Mouse (Mus musculus) stomach, postnatal 0 days (tissue): ENCODE data around the gene Rpp40. TPM values are rescaled to one million over a fixed set of nuclear protein-coding genes. Genes with fewer than 3 reads are reported as not detected.

Experiments
- ATAC-seq: fragments of 200-750 bp; cut with Nextera tagmentation; 2 replicates; pipeline ENCODE4 v1.8.0; 2017; ENCODE audit not compliant: low FRiP score, low TSS enrichment
- DNase-seq: peaks from one replicate; pipeline ENCODE4 v3.0.0-alpha.2; 2016; ENCODE audit warnings: low spot score
- H3K27ac ChIP-seq: fragments of 300-500 bp; sonication (generic); replicated peaks from 2 replicates; pipeline ENCODE4 v1.5.1; 2014; ENCODE audit warnings: mild to moderate bottlenecking, control low read depth
- H3K27me3 ChIP-seq: fragments of 300-500 bp; sonication (generic); 2 replicates; pipeline ENCODE4 v1.6.1; 2014; ENCODE audit warnings: low read length; ENCODE audit not compliant: control insufficient read depth, insufficient read depth
- H3K36me3 ChIP-seq: fragments of 300-500 bp; sonication (generic); 2 replicates; pipeline ENCODE4 v1.6.1; 2014; ENCODE audit warnings: low read length, mixed read lengths; ENCODE audit not compliant: control insufficient read depth, insufficient read depth
- H3K4me1 ChIP-seq: fragments of 300-500 bp; sonication (generic); replicated peaks from 2 replicates; pipeline ENCODE4 v1.6.1; 2014; ENCODE audit warnings: antibody characterized with exemption; ENCODE audit not compliant: control insufficient read depth, insufficient read depth
- H3K4me2 ChIP-seq: fragments of 300-500 bp; sonication (generic); replicated peaks from 2 replicates; pipeline ENCODE4 v1.6.1; 2014; ENCODE audit warnings: low read depth, mild to moderate bottlenecking, control low read depth, moderate library complexity
- H3K4me3 ChIP-seq: fragments of 300-500 bp; sonication (generic); 2 replicates; pipeline ENCODE4 v1.5.1; 2014; ENCODE audit warnings: low read depth, low read length, control low read depth
- H3K9ac ChIP-seq: fragments of 300-500 bp; sonication (generic); 2 replicates; pipeline ENCODE4 v1.6.1; 2014; ENCODE audit warnings: mild to moderate bottlenecking, low read length, control low read depth, mixed read lengths
- H3K9me3 ChIP-seq: fragments of 300-500 bp; sonication (generic); 2 replicates; pipeline ENCODE4 v1.6.1; 2016; ENCODE audit warnings: low read length; ENCODE audit not compliant: control insufficient read depth
- CTCF ChIP-seq: IDR thresholded peaks from 2 replicates; pipeline ENCODE4 v1.5.1; 2016; ENCODE audit warnings: antibody characterized with exemption, low read depth, mild to moderate bottlenecking, moderate library complexity
- WGBS: fragments of 180-500 bp; shearing (Covaris S2); extraction: QIAGEN DNeasy Blood & Tissue Kit; methylation state at CpG from one replicate; pipeline ENCODE4 v1.1.7; 2014; 5-methylcytosine and 5-hydroxymethylcytosine counted together
- polyA plus RNA-seq: library from polyadenylated mRNA; unstranded; fragments of >200 nt; fragmentation: Nextera tagmentation; extraction: Ambion mirVana; gene quantifications from 2 replicates; pipeline ENCODE4 v1.2.1, GENCODE M21; 2015

The Rpp40 gene
- polyA plus RNA-seq, 1 experiment from 2014 or later, result 13.4 TPM

GRCm38 (mm10) chr13:35845306-35845705 lies 60.9 kb downstream of the Rpp40 start:
- no peak overlapping the region for H3K27ac ChIP-seq
- TF ChIP-seq CTCF, result no peak
- H3K9ac ChIP-seq, result no peak overlapping the region
- H3K4me3 ChIP-seq, result no peak overlapping the region
- no peak overlapping the region for H3K4me2 ChIP-seq
- 70% methylated on average over 3 of the region's 3 CpGs for WGBS
- no peaks in the 10 kb centered on the region for H3K4me1 ChIP-seq
- H3K27me3 ChIP-seq, result no peaks in the 10 kb centered on the region
- DNase-seq (no peak), ATAC-seq (no peak)
- no peaks in the 10 kb centered on the region for H3K9me3 ChIP-seq
- no peaks in the 10 kb centered on the region for H3K36me3 ChIP-seq

Other genes starting within 250 kb of the Rpp40 start
- 6.6 and 6.9 TPM in 2 replicates for gene Cdyl, start 246.5 kb downstream of the Rpp40 start, polyA plus RNA-seq
- gene Ppp1r3g, start 52.5 kb upstream of the Rpp40 start, polyA plus RNA-seq, result 0.05 and 0.21 TPM in 2 replicates
- 31.7 and 35.8 TPM in 2 replicates for gene Fars2, start 211.1 kb upstream of the Rpp40 start, polyA plus RNA-seq
- 20.7 and 20.9 TPM in 2 replicates for gene Lyrm4, start 211.2 kb upstream of the Rpp40 start, polyA plus RNA-seq